Mouse (Mus musculus): ENCODE results near the gene Plekhj1.
"Not testable (repeated sequence)": the region's sequence is repeated elsewhere in the genome, so short reads cannot be mapped to it uniquely, and the experiment has no call there.

The Plekhj1 gene

GRCm38 (mm10) chr10:80826151-80827062 is 28.0 kb upstream of the Plekhj1 start, which contains the start of gene Oaz1:
Gene Oaz1 (plus strand): TSS chr10:80826656.
- peak; percentile 100 for DNase-seq (ENCODE audit: low read depth, low spot score)

- no peak for DNase-seq (ENCODE audit: low read depth, low spot score)
Measured at GRCm38 (mm10) chr10:80824827-80825226, 26.4 kb upstream of the Plekhj1 start.

- DNase-seq (ENCODE audit: low read depth, low spot score): no peak
Measured at GRCm38 (mm10) chr10:80823847-80824643, 25.6 kb upstream of the Plekhj1 start.

GRCm38 (mm10) chr10:80823316-80823715 is 24.9 kb upstream of the Plekhj1 start:
- no peak for DNase-seq (ENCODE audit: low read depth, low spot score)

- DNase-seq (ENCODE audit: low read depth, low spot score): no peak
Measured at GRCm38 (mm10) chr10:80822528-80822927, 24.1 kb upstream of the Plekhj1 start.

- DNase-seq (ENCODE audit: low read depth, low spot score): no peak
Measured at GRCm38 (mm10) chr10:80821991-80822390, 23.6 kb upstream of the Plekhj1 start.

- DNase-seq (ENCODE audit: low read depth, low spot score): no peak
Measured at GRCm38 (mm10) chr10:80819406-80819805, 21.0 kb upstream of the Plekhj1 start.

- no peak for DNase-seq (ENCODE audit: low read depth, low spot score)
Measured at GRCm38 (mm10) chr10:80818599-80819281, 20.3 kb upstream of the Plekhj1 start.

GRCm38 (mm10) chr10:80817955-80818354 is 19.5 kb upstream of the Plekhj1 start:
- not testable (repeated sequence) for DNase-seq (ENCODE audit: low read depth, low spot score)

- no peak for DNase-seq (ENCODE audit: low read depth, low spot score)
Measured at GRCm38 (mm10) chr10:80817164-80817563, 18.7 kb upstream of the Plekhj1 start.

GRCm38 (mm10) chr10:80816303-80816702 is 17.9 kb upstream of the Plekhj1 start:
- not testable (repeated sequence) for DNase-seq (ENCODE audit: low read depth, low spot score)

GRCm38 (mm10) chr10:80814800-80815199 is 16.4 kb upstream of the Plekhj1 start:
- DNase-seq (ENCODE audit: low read depth, low spot score): no peak

GRCm38 (mm10) chr10:80813366-80813765 is 14.9 kb upstream of the Plekhj1 start, which contains the start of gene Jsrp1:
Gene Jsrp1 (minus strand): TSS chr10:80813498.
- DNase-seq (ENCODE audit: low read depth, low spot score): no peak

- no peak for DNase-seq (ENCODE audit: low read depth, low spot score)
Measured at GRCm38 (mm10) chr10:80812391-80813041, 14.1 kb upstream of the Plekhj1 start.

GRCm38 (mm10) chr10:80810084-80810483 is 11.7 kb upstream of the Plekhj1 start:
- no peak for DNase-seq (ENCODE audit: low read depth, low spot score)

- DNase-seq (ENCODE audit: low read depth, low spot score): no peak
Measured at GRCm38 (mm10) chr10:80808985-80809632, 10.7 kb upstream of the Plekhj1 start.

- no peak for DNase-seq (ENCODE audit: low read depth, low spot score)
Measured at GRCm38 (mm10) chr10:80808099-80808984, 9.9 kb upstream of the Plekhj1 start.

GRCm38 (mm10) chr10:80807057-80807627 is 8.7 kb upstream of the Plekhj1 start:
- DNase-seq (ENCODE audit: low read depth, low spot score): peak; percentile 65

GRCm38 (mm10) chr10:80806341-80807056 is 8.1 kb upstream of the Plekhj1 start:
- DNase-seq (ENCODE audit: low read depth, low spot score): no peak

Measured in forelimb bud, embryonic 11.5 days (tissue).